Mouse (Mus musculus) ZHBTc4 (cell line): ENCODE measurements around the gene Trpc3.
A peak's percentile ranks its signal among the peaks of the same experiment; 100 is the strongest.
"Not testable (repeated sequence)": the region's sequence is repeated elsewhere in the genome, so short reads cannot be mapped to it uniquely, and the experiment has no call there.

ENCODE experiments used
- DNase-seq: peaks from one replicate; pipeline ENCODE4 v3.0.0-alpha.2; 2011; ENCODE audit warnings: low read depth, low spot score

Trpc3 gene

DNA sequence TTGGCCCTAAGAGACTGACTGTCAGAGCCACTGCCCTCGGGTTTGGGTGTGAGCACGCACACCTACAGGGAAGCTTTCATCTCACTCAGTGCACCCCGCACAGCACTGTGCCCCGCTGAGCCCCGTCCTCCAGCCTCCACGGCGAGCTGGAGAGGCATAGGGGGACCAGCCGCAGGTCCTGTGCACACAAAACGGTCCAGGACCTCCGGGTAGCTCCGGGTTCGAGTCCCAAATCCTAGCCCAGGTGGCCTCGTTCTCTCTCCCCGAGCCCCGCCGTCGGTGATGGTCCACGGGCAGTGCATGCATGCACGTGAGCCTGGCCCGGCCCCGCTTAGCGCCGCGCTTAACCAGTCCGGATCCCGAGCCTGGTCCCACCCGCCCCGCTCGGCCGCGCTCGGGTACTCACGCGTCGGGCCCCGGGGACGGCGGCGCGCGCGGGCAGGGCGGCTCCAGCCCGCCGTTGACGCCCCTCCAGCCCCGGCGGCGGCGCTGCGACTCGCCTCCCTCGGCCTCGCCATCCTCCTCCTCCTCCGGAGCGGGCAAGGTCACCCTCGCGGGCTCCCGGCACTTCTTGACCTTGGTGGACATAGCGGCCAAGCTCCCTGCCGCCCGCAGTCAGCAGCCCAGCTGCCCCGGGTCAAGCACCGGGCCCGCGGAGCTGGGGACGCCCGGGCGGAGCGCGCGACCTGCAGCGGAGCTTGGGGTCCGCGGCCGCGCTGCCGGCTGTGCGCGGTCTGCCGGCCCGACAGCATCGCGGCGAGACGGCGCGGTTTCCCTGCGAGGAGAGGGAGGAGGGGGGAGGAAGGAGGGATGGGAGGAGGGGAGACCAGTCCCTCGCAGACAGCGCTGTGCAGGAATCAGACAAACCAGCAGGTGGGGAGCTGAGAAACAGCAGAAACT, at the start of gene Trpc3:
Gene Trpc3 (minus strand): TSS at position 776 of the 900 bp plus-strand sequence.
- DNase-seq: peak; percentile 74

DNA sequence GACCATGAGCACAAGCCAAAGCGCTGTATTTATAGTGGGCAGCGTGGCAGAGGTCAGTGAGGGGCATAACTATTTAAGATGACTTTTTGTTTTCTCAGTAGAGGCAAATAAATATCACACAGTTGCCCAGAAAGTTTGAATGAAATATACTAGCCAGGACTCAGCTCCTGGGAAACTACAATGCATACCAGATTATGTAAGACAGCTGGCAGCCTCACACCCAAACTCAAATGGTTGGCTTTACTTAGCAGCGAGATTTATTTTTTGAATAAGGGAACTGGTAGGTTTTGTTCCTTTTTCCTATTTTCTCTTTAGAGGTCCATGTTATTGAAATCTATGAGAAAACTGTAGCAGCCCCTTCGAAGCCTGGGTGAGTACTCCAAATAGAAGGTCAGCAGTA, 48.1 kb upstream of the Trpc3 start:
- no peak for DNase-seq

DNA sequence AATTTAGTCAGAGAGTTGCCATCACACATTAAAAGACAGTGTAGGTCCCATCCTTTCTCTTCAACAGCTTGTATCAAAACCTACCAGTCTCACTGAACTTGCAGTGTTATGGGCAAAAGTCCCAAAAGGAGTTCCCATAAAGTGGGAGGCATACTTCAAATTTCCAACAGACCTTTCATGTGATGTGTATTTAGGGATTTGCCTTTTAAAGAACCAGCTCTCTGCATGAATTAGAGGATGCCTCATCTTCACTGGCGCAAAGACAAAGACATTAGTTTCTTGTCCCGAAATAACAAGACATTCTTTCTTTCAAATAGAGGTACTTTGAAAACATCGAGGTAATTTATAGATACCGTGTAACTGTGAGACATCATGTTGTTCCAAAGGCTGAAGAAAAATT, 43.1 kb upstream of the Trpc3 start:
- no peak for DNase-seq

DNA sequence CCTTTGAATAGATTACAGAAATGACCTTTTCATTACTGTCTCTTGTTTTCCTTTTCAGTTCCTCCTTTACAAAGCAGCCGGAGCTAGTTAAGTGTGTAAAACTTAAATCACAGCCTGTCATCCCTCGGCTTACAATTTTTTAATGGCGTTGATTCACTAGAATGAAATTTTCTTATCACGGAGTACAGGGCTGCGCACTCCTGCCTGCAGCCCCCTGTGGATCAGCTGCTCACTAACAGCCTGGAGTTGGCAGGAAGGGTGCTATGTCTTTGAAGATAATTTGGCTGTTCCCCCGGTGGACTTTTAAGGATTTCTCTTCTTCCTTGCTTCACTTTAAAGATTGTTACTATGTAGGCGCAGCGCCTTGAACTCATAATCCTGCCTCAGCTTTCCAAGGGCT, 36.6 kb upstream of the Trpc3 start:
- no peak for DNase-seq

DNA sequence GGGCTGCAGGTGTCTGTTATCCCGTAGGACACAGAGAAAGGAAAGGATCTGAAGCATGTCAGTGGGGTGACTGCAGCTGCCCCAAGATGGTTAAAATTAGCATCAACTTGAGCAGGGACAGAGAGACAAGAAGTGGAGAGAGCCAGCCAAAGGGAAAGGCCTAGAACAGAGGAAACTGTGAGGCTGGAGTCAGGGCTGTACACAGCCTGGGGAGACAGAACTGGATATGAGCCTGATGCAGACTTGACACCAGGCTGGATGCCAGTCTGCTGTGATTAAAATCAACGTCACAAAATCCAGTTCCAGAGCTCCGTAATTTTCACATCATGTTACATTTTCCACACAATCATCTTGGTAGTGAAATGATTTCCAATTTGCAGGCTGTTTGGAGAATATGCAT, 31.9 kb upstream of the Trpc3 start:
- no peak for DNase-seq

- no peak for DNase-seq
Observed at GRCm38 (mm10) chr3:36709521-36709920, 19.6 kb upstream of the Trpc3 start.

DNA sequence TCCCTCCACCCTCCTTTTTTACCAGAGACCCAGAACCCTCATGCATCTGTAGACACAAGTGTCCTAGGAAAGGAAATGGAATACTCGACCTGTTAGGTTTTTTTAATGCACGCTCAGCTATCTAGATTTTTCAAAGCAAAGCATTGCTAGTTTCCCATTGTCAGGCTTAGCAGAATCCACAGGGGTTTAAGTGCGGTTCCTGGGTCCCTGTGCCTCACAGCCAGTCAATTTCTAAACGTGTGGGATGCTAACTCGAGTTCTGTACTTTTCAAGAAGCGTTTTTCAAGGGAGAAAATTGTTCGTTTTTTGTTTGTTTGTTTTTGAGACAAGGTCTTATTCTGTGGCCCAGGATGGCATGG, 304 bp upstream of the Trpc3 start:
- no peak for DNase-seq

DNA sequence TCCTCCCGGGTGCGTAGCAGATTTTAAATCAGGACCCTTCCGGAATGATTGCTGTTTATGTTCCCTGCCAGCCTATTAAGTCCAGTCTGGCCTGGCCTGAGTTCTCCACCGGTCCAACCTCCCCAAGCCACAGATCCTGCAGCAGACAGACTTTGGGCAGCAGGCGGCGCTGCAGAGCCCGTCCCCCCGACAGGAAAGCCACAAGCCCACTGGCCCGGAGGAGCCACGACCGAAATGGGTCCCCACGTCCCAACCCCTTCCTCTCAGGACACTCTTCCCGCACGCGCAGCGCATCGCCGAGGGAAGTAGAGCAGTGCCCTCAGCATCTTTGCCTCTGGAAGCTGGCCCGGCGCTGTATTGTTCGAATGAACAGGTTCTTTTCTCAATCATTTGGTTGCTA, 1.1 kb downstream of the Trpc3 start:
- peak; percentile 88 for DNase-seq

GRCm38 (mm10) chr3:36675822-36676221, 14.1 kb downstream of the Trpc3 start:
- DNase-seq: no peak

DNA sequence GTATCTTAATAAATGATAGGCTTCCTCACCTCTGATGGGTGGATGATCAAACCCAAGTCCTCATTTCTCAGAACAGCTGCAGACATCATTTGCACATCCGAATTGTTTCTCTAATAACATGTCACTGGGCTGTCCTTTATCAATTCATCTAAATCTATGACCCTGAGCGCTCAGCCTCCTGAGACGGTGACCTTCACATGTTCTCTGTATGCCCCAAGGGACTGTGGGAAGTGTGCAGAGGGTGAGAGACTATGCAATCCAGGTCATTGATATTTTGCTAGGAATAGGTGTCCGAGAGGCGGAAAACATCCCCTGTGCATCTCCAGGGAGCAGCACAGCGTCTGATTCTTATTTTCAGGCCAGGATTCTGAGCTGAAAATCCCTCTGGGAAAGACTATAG, 22.2 kb downstream of the Trpc3 start:
- DNase-seq: no peak

DNA sequence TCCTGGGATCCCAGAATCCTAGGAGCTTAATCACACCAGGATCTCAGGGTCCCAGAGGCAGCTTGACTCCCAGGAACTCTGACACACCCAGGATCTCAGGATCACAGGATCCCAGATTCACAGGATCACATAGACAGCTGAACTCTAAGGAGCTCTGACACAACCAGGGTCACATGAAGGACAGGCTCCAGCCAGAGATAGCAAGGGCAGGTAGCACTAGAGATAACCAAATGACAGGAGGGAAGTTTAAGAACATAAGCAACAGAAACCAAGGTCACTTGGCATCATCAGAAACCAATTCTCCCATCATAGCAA, 44.8 kb downstream of the Trpc3 start:
- not testable (repeated sequence) for DNase-seq

DNA sequence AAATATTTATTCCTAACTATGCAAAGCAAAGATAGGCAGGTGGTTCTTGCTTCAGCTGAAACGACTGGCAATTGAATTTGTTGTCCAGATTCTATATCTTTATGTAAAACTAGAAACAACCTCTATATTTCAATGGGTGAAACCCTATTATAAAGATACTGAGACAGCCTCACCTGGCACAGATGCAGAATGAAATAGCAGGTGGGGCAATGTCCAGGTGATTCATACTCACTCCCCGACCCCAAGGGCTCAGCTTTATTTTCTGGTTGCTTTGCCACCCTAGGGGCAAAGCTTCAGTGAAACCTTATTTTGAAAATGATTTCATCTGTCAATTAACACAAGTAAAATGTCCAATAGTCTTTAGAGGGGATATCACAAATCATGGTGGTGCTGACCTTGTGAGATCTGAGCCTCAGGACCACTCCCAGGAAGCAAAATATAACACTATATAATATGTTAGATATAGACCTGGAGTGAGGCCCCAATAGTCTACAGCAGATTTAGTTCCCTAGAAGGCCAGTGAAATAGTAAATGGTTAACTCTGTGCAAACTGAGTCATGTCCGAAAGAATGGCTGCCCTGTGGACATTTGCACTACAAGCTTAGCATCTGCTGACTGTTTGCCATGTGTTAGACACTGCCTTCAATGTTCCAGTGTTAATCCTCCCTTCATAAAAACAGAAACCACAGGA, 45.3 kb downstream of the Trpc3 start:
- no peak for DNase-seq

- DNase-seq: no peak
Observed at GRCm38 (mm10) chr3:36643354-36643753, 46.6 kb downstream of the Trpc3 start.

GRCm38 (mm10) chr3:36642736-36643135, 47.2 kb downstream of the Trpc3 start:
- peak; percentile 9 for DNase-seq

DNA sequence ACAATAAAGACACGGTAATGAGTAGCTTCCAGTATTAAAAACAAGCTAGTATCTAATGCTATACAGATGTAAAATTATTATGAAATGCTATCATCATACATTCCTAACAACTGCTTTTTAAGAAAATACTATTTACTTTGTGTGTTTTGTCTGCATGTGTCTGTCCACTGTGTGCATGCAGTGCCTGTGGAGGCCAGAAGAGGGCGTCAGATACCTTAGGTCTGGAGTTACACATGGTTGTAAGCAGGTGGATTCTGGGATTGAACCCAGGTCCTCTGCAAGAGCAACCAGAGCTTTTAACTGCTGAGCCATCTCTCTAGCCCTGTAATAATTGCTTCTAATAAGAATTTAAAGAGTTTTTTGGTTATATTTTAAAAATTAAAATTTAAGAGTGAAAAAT, 49.2 kb downstream of the Trpc3 start:
- DNase-seq: peak; percentile 68

- DNase-seq: peak; percentile 9
Observed at GRCm38 (mm10) chr3:36635449-36635848, 54.5 kb downstream of the Trpc3 start.

DNA sequence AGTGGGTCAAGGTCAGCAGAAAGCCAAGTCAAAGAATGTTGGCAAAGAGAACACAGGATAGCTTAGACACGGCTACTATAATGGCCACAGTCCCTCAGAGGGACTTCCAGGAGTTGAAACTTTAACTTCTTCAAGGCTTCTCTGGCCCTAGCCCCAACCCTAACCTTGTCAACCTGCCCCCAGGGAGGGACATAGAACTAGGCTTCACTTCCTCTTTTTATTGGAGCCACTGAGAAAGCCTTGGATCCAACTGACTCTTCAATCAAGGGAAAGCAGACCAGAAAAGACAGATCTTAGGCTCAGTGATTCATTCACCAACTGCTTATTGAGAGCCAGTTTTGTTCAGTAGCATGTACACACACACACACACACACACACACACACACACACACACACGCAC, 63.2 kb downstream of the Trpc3 start:
- DNase-seq: no peak

GRCm38 (mm10) chr3:36618181-36618580, 71.8 kb downstream of the Trpc3 start:
- no peak for DNase-seq

GRCm38 (mm10) chr3:36613908-36614255, 76.1 kb downstream of the Trpc3 start:
- no peak for DNase-seq

- peak; percentile 97 for DNase-seq
Observed at GRCm38 (mm10) chr3:36613202-36613907, 76.6 kb downstream of the Trpc3 start, which contains the start of gene Bbs7. Gene Bbs7, minus strand, starts transcription at chr3:36613477.

GRCm38 (mm10) chr3:36612687-36613086, 77.3 kb downstream of the Trpc3 start:
- peak; percentile 7 for DNase-seq

- DNase-seq: no peak
Observed at GRCm38 (mm10) chr3:36605894-36606783, 83.8 kb downstream of the Trpc3 start.
